Mouse (Mus musculus) megakaryocyte-erythroid progenitor cell, adult 5 weeks (primary cell): ENCODE data around the gene Trpc3. TPM values are rescaled to one million over a fixed set of nuclear protein-coding genes. Genes with fewer than 3 reads are reported as not detected.

Experiments
- polyA plus RNA-seq: library from polyadenylated mRNA; stranded (reverse); fragments of >175 nt; gene quantifications from 2 replicates; pipeline ENCODE4 v1.2.3, GENCODE M21; 2012

The Trpc3 gene
- polyA plus RNA-seq = 0.03 TPM in 1 of 2 replicates, not detected in the other

GRCm38 (mm10) chr3:36689392-36690291 lies at the start of gene Trpc3:
TSS of gene Trpc3 (minus strand) at chr3:36690167.

GRCm38 (mm10) chr3:36613202-36613907 lies 76.6 kb downstream of the Trpc3 start, which contains the start of gene Bbs7:
TSS of gene Bbs7 (minus strand) at chr3:36613477.

GRCm38 (mm10) chr3:36571827-36572378 lies 118.1 kb downstream of the Trpc3 start, which contains the start of gene Ccna2:
TSS of gene Ccna2 (minus strand) at chr3:36572150.

Other genes with a start within 250 kb of the Trpc3 start
- 110 and 122 TPM in 2 replicates for gene Anxa5, start 214.3 kb downstream of the Trpc3 start, polyA plus RNA-seq
- gene 1810062G17Rik, start 214.2 kb downstream of the Trpc3 start, polyA plus RNA-seq = not detected in 2 replicates
- gene Gm11549, start 168.4 kb downstream of the Trpc3 start, polyA plus RNA-seq = not detected in 2 replicates
- gene Exosc9, start 137.6 kb downstream of the Trpc3 start, polyA plus RNA-seq = 4.9 and 5.3 TPM in 2 replicates
- 86.1 and 98.3 TPM in 2 replicates for gene Ccna2, start 118.0 kb downstream of the Trpc3 start, polyA plus RNA-seq
- 1.4 TPM in 2 replicates for gene Bbs7, start 76.7 kb downstream of the Trpc3 start, polyA plus RNA-seq
- 2.4 and 3.5 TPM in 2 replicates for gene 4932438A13Rik, start 172.9 kb upstream of the Trpc3 start, polyA plus RNA-seq